Mouse (Mus musculus) heart, adult 2 months (tissue): ENCODE data around the gene Pgpep1. TPM values are rescaled to one million over a fixed set of nuclear protein-coding genes. Genes with fewer than 3 reads are reported as not detected.

Experiments
- DNase-seq, 2 experiments: peaks; one replicate each; pipeline ENCODE4 v3.0.0; 2021
- H3K27ac ChIP-seq: fragments of 200-600 bp; 2 replicates; pipeline ENCODE4 v1.8.1; 2022
- H3K27me3 ChIP-seq: fragments of 200-500 bp; 2 replicates; pipeline ENCODE4 v1.6.1; 2012; ENCODE audit warnings: mild to moderate bottlenecking, low read length, inconsistent platforms, mixed read lengths; ENCODE audit not compliant: control insufficient read depth, insufficient read depth
- H3K36me3 ChIP-seq: fragments of 200-500 bp; 2 replicates; pipeline ENCODE4 v1.6.1; 2012; ENCODE audit warnings: low read length, inconsistent platforms; ENCODE audit not compliant: control insufficient read depth, insufficient read depth
- H3K4me1 ChIP-seq: fragments of 200-500 bp; 2 replicates; pipeline ENCODE4 v1.6.1; 2011; ENCODE audit warnings: low read length; ENCODE audit not compliant: control insufficient read depth, insufficient read depth
- H3K4me3 ChIP-seq: fragments of 200-600 bp; 2 replicates; pipeline ENCODE4 v1.8.1; 2022
- H3K79me2 ChIP-seq: fragments of 200-500 bp; replicated peaks from 2 replicates; pipeline ENCODE4 v1.6.1; 2012; ENCODE audit warnings: mild to moderate bottlenecking, inconsistent platforms, low read length, moderate library complexity, mixed read lengths; ENCODE audit not compliant: control insufficient read depth, insufficient read depth
- H3K9ac ChIP-seq: fragments of 200-500 bp; 2 replicates; pipeline ENCODE4 v1.6.1; 2012; ENCODE audit warnings: low read depth, mild to moderate bottlenecking, control low read depth, inconsistent platforms, low read length, mixed read lengths
- CTCF ChIP-seq: fragments of 200-600 bp; IDR thresholded peaks from 2 replicates; pipeline ENCODE4 v1.8.1; 2022; ENCODE audit warnings: antibody characterized with exemption, mild to moderate bottlenecking, moderate library complexity
- EP300 ChIP-seq: fragments of 200-500 bp; IDR thresholded peaks from 2 replicates; pipeline ENCODE4 v1.6.1; 2011; ENCODE audit warnings: low read depth, low read length, control low read depth; ENCODE audit not compliant: insufficient read depth
- POLR2A ChIP-seq: fragments of 200-500 bp; IDR thresholded peaks from 2 replicates; pipeline ENCODE4 v1.6.1; 2011; ENCODE audit warnings: mild to moderate bottlenecking, low read depth, low read length, control low read depth; ENCODE audit not compliant: insufficient read depth
- WGBS: fragments of 180-500 bp; shearing (Covaris S2); methylation state at CpG from one replicate; pipeline ENCODE4 v1.1.7; 2018; 5-methylcytosine and 5-hydroxymethylcytosine counted together
- intact Hi-C: fragments of 180-260 bp; cut with DNase I; formaldehyde crosslinking; loops from one replicate; pipeline ENCODE4 v1.15.1; 2025
- polyA plus RNA-seq: library from polyadenylated mRNA; depleted of rRNA; stranded (reverse); fragments of >200 nt; gene quantifications from 2 replicates; pipeline ENCODE4 v1.2.3, GENCODE M21; 2012
- total RNA-seq, 2 experiments: library from RNA; stranded (reverse); gene quantifications; 2 replicates each; pipeline ENCODE4 v1.2.3; 2021

The Pgpep1 gene
- total and polyA plus RNA-seq, 3 experiments: 35.5 to 48.4 (median 39.7) TPM

DNA sequence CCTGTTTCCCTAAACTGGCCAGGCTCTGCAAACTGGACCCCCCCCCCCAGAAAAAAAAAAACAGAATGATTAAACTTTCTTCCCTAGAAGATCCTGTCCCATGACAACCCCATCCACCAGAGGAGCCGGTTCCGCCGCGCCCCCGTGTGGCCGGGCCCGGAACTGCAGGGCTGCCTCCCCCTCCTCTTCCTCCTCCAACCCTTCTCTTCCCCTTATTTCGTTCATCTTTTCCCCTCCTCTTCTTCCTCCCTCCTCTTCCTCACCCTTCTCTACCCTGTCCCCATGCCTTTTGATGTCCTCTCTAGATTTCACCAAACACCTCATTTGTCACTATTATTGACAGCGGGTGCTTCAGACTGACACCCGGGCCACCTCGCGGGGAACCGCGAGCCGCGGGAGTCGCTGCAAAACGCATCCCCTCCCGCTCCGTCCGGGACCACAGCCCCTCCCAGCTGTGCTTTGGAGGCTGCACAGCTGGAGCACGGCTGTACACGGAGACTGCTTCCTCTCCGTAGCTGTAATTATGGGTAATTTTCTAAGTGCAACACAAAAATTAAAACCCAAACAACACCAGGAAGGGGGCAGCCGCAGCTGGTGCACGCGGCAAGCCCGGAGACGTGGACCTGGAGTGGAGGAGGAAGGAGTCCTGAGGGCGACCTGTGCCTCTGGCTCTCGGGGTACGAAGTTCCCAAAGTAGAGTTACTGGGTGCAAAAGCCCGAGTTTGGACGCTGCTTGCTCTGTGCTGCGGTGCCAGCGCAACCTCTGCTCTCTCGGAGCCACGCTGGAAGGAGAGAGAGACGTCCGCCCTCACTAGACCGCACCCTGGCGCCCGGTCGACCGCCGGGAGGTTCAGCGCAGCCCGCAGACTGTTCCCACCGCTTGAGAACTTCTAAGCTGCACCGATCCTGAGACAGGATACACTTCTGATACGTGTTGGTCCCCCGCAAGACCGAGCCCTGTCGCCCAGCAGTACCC is 49.1 kb downstream of the Pgpep1 start:
- Histone ChIP-seq H3K4me1 (peaks cover 8% of the 10 kb centered on the region), H3K79me2 (no peaks in the 10 kb centered on the region), H3K9ac (peak overlapping the region; percentile 74), H3K4me3 (peak overlapping the region; percentile 65), H3K27ac (peak overlapping the region; percentile 93), H3K36me3 (no peaks in the 10 kb centered on the region), H3K27me3 (no peaks in the 10 kb centered on the region)
- intact Hi-C loops: loop anchor here (2.0 to 5.0 kb wide), 3 partner anchors 16 to 91 kb away; partner anchors contain the start of genes Iqcn and Isyna1
- peak; percentile 88 to 95 for DNase-seq
- TF ChIP-seq POLR2A (no peak; the same call in 1 of the 2 replicates), CTCF (peak; percentile 86), EP300 (0 out of 2 replicates have a peak, but pooled peaks have one; percentile 26)
- under 1% methylated on average over 54 of the region's 54 CpGs for WGBS

DNA sequence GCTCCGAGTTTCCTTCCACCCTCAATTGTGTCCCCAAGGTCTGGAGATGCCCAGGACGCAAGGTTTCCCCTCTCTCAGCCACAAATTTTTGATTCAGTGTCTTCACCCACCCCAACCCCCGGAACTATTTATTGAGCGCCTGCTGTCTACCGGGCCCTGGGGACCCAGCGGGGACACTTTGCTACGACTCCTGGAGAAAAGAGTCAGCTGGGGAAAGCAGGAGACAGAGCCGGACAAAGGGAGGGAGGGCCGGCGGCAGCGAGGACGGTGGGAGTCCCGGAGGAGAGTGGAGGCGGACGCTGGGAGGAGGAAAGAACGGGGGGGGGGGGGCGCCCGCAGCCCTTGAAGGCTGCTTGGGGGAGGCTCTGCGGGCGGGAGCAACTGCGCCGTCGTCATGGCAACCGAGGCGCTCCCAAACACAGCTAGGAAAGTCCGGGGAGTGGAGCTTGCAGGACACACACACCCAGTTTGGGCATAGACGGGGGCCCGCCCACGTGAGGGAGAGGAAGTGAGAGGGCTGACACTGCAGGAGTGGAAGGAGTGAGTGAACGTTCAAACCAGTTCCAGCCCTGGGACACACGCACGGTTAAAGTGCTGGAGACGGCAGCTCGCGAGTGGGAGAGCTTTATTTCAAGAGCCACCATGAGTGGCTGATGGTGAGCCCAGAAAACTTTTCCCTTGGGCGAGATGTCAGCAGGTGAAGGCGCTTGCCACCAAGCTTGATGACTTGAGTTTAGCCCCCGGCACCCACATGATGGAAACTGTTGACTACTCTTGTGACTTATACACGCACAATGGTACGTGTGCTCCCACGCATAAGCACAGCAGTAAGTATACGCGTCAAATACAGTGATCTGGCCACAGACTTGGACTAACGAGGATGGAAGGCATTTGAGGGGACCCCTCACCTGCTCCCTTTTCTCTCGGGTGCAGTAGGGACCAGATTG is 50.1 kb downstream of the Pgpep1 start:
- Histone ChIP-seq H3K4me1 (peaks cover 8% of the 10 kb centered on the region), H3K36me3 (no peaks in the 10 kb centered on the region), H3K9ac (peak overlapping the region; percentile 70), H3K4me3 (peak overlapping the region; percentile 98), H3K79me2 (no peaks in the 10 kb centered on the region), H3K27me3 (no peaks in the 10 kb centered on the region), H3K27ac (peak overlapping the region; percentile 93)
- DNase-seq: peak; percentile 90 to 96
- peak; percentile 88 for TF ChIP-seq EP300
- peak; percentile 95 for TF ChIP-seq POLR2A
- no peak for TF ChIP-seq CTCF
- 1% methylated on average over 44 of the region's 45 CpGs for WGBS
- intact Hi-C loops: loop anchor here (2.0 to 5.0 kb wide), 3 partner anchors 15 to 92 kb away; partner anchors contain the start of genes Iqcn and Isyna1

DNA sequence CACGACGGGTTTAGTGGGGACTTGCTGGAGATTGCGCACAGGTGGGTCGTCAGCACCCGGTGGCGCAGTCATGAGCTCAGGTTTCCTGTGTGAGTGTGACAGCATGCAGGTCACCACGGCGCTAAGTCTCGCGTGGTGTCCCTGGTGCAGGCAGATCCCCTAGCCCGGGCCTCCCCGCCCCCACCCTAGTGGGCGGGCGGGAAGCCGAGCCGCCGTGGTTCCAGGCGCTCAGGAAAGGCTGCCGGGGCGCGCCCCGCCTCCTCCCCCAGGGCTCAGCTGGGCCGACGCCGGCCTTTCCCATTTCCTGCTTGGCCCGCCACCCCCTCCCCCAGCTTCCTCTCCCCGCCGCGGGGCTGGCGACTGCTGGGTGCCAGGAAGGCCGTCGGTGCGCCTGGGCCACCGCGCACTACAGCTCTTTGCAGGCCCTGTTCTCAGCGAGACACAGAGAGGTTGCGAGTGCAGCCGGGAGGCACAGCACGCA is 50.8 kb downstream of the Pgpep1 start:
- peak; percentile 92 to 96 for DNase-seq
- Histone ChIP-seq H3K27ac (peak overlapping the region; percentile 93), H3K4me1 (peaks cover 8% of the 10 kb centered on the region), H3K79me2 (no peaks in the 10 kb centered on the region), H3K9ac (peak overlapping the region; percentile 70), H3K36me3 (no peaks in the 10 kb centered on the region), H3K4me3 (peak overlapping the region; percentile 98), H3K27me3 (no peaks in the 10 kb centered on the region)
- intact Hi-C loops: no loop called here
- 2% methylated on average over 35 of the region's 39 CpGs for WGBS
- TF ChIP-seq CTCF (no peak), EP300 (0 out of 2 replicates have a peak, but pooled peaks have one; percentile 13), POLR2A (peak; percentile 85)

DNA sequence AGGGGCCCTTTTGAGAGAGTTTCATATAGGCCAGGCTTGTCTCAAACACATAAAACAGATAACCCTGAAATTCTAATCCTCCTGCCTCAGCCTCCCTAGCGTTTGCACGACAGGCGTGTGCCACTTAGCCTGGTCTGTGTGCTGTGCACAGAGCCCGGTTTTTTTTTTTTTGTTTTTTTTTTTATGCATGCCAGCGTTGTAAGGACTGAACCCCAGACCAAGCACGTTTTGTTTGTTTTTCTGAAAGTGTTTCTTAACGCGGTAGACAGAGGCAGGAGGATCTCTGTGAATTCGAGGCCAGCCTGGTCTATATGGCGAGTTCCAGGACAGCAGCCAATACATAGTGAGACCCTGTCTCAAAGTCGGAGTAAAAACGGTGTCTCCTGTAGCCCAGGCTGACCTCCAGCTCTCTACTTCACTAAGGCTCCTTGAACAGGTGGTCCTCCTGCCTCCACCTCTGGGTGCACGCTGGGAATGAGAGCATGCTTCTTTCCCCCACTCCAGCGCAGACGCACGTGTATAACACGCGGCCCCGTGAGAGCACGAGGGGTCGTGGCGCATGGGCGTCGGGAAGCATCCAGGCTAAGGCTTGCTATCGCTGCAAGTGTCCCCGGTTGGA is 51.3 kb downstream of the Pgpep1 start, which contains the start of gene Ssbp4:
TSS of gene Ssbp4 (minus strand) at position 124 of the 619 bp plus-strand sequence.
- Histone ChIP-seq H3K27ac (peak within 1 kb of the TSS; percentile 93), H3K9ac (peak within 1 kb of the TSS; percentile 95), H3K27me3 (no peaks in the 10 kb centered on the region), H3K4me1 (peaks cover 8% of the 10 kb centered on the region), H3K36me3 (no peaks in the 10 kb centered on the region), H3K79me2 (no peaks in the 10 kb centered on the region), H3K4me3 (peak within 1 kb of the TSS; percentile 98)
- intact Hi-C loops: no loop called here
- TF ChIP-seq CTCF: no peak
- no peak for TF ChIP-seq EP300
- TF ChIP-seq POLR2A: no peak
- WGBS: 3% methylated on average over 26 of the region's 26 CpGs
- no peak for DNase-seq
